Mouse (Mus musculus) midbrain, embryonic 11.5 days (tissue): ENCODE data around the gene Ciao2a. TPM values are rescaled to one million over a fixed set of nuclear protein-coding genes. Genes with fewer than 3 reads are reported as not detected.
A peak's percentile ranks its signal among the peaks of the same experiment; 100 is the strongest.

Source experiments
- ATAC-seq: fragments of 200-750 bp; cut with Nextera tagmentation; 2 replicates; pipeline ENCODE4 v1.8.0; 2017; ENCODE audit warnings: moderate TSS enrichment, moderate library complexity; ENCODE audit not compliant: low FRiP score
- DNase-seq: peaks from one replicate; pipeline ENCODE4 v3.0.0; 2015; ENCODE audit warnings: low spot score; ENCODE audit errors: missing footprints
- H3K27ac ChIP-seq: fragments of 300-500 bp; sonication (generic); 2 replicates; pipeline ENCODE4 v1.5.1; 2014; ENCODE audit warnings: low read depth, low read length
- H3K27me3 ChIP-seq: fragments of 300-500 bp; sonication (generic); 2 replicates; pipeline ENCODE4 v1.6.1; 2014; ENCODE audit warnings: mild to moderate bottlenecking, low read length, moderate library complexity, mixed read lengths; ENCODE audit not compliant: control insufficient read depth, insufficient read depth
- H3K36me3 ChIP-seq: fragments of 300-500 bp; sonication (generic); 2 replicates; pipeline ENCODE4 v1.6.1; 2014; ENCODE audit warnings: mild to moderate bottlenecking, low read length, moderate library complexity, mixed read lengths; ENCODE audit not compliant: control insufficient read depth, insufficient read depth
- H3K4me1 ChIP-seq: fragments of 300-500 bp; sonication (generic); 2 replicates; pipeline ENCODE4 v1.6.1; 2014; ENCODE audit warnings: low read length; ENCODE audit not compliant: control insufficient read depth, insufficient read depth
- H3K4me2 ChIP-seq: fragments of 300-500 bp; sonication (generic); 2 replicates; pipeline ENCODE4 v1.6.1; 2014; ENCODE audit warnings: mild to moderate bottlenecking, moderate library complexity
- H3K4me3 ChIP-seq: fragments of 300-500 bp; sonication (generic); 2 replicates; pipeline ENCODE4 v1.5.1; 2014; ENCODE audit warnings: low read depth, low read length
- H3K9ac ChIP-seq: fragments of 300-500 bp; sonication (generic); 2 replicates; pipeline ENCODE4 v1.6.1; 2014; ENCODE audit warnings: low read length
- H3K9me3 ChIP-seq: fragments of 300-500 bp; sonication (generic); 2 replicates; pipeline ENCODE4 v1.6.1; 2016; ENCODE audit warnings: low read length; ENCODE audit not compliant: control insufficient read depth
- WGBS: fragments of 180-500 bp; shearing (Covaris S2); extraction: QIAGEN DNeasy Blood & Tissue Kit; methylation state at CpG from one replicate; pipeline ENCODE4 v1.1.7; 2014; 5-methylcytosine and 5-hydroxymethylcytosine counted together
- polyA plus RNA-seq: library from polyadenylated mRNA; unstranded; fragments of >200 nt; fragmentation: Nextera tagmentation; extraction: Ambion mirVana; gene quantifications from 2 replicates; pipeline ENCODE4 v1.2.1, GENCODE M21; 2014

Ciao2a gene
- polyA plus RNA-seq, 1 experiment from 2014 or later: 156 TPM

- no peaks in the 10 kb centered on the region for H3K9me3 ChIP-seq
These were observed 35.7 kb upstream of the Ciao2a start for GRCm38 (mm10) chr9:66090593-66091244.

GRCm38 (mm10) chr9:66091327-66092231 is 34.8 kb upstream of the Ciao2a start:
- no peak for ATAC-seq
- DNase-seq: no peak
- H3K27me3 ChIP-seq: no peaks in the 10 kb centered on the region
- no peak overlapping the region for H3K4me3 ChIP-seq
- H3K4me2 ChIP-seq: no peak overlapping the region
- 81% methylated on average over 6 of the region's 6 CpGs for WGBS
- H3K36me3 ChIP-seq: peaks cover 18% of the 10 kb centered on the region
- no peaks in the 10 kb centered on the region for H3K9me3 ChIP-seq
- H3K4me1 ChIP-seq: no peaks in the 10 kb centered on the region
- no peak overlapping the region for H3K27ac ChIP-seq
- no peak overlapping the region for H3K9ac ChIP-seq

More at GRCm38 (mm10) chr9:66090593-66091244, 35.7 kb upstream of the Ciao2a start:
- no peak for ATAC-seq
- no peak overlapping the region for H3K4me2 ChIP-seq
- DNase-seq: peak; percentile 78
- 95% methylated on average over 13 of the region's 13 CpGs for WGBS
- H3K27me3 ChIP-seq: no peaks in the 10 kb centered on the region
- no peak overlapping the region for H3K27ac ChIP-seq
- H3K4me3 ChIP-seq: no peak overlapping the region
- no peaks in the 10 kb centered on the region for H3K4me1 ChIP-seq
- peaks cover 18% of the 10 kb centered on the region for H3K36me3 ChIP-seq
- no peak overlapping the region for H3K9ac ChIP-seq

DNA sequence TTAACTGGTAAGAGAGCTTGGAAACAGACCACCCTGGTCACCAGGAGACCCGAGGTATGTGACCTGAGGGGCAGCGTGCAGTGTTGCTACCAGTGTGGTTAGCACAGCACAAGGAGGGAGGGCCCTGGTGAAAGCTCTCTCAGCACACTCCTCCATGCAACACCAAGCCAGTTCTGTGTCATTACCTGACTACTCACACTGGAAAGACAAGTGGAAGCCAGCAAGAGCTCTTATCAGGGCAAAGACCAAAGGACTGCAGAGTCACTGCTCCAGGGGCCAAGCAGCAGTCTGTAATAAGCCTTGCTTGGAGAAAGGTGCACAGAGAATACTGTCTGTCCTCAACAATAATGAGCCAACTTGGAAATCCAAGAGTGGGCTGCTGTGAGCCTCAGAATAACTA is 33.7 kb upstream of the Ciao2a start:
- ATAC-seq (no peak), DNase-seq (no peak)
- Histone ChIP-seq H3K36me3 (peaks cover 19% of the 10 kb centered on the region), H3K9ac (no peak overlapping the region), H3K27me3 (no peaks in the 10 kb centered on the region), H3K4me1 (no peaks in the 10 kb centered on the region), H3K9me3 (no peaks in the 10 kb centered on the region), H3K4me3 (no peak overlapping the region), H3K27ac (no peak overlapping the region), H3K4me2 (no peak overlapping the region)
- WGBS: 69% methylated on average over 2 of the region's 2 CpGs

GRCm38 (mm10) chr9:66101577-66101976 is 24.8 kb upstream of the Ciao2a start:
- H3K27ac ChIP-seq: no peak overlapping the region
- 85% methylated on average over 8 of the region's 8 CpGs for WGBS

DNA sequence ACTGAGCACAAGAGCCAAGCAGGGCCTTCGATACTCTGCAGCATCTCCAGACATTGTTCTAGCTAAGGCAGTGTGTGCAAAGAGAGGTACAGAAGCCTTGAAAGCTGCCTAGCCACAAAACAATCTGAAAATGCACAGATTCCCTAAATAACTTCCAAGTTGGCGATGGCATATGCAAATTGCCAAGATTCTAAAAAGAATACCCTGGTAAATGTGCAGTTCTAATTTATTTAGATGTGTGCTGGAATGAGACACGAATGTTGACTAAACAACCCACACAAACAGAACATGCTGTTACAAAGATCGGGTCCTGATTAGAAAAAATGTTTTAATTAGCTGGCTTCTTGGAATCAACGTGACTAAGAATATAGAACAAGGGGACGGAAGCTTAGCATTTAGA is 23.7 kb upstream of the Ciao2a start:
- Histone ChIP-seq H3K4me3 (no peak overlapping the region), H3K4me1 (no peaks in the 10 kb centered on the region), H3K9me3 (no peaks in the 10 kb centered on the region), H3K9ac (no peak overlapping the region), H3K27me3 (no peaks in the 10 kb centered on the region), H3K27ac (no peak overlapping the region), H3K36me3 (peaks cover 33% of the 10 kb centered on the region; the same call in 1 of the 2 replicates), H3K4me2 (no peak overlapping the region)
- 95% methylated on average over 6 of the region's 6 CpGs for WGBS
- peak; percentile 31 for DNase-seq
- no peak for ATAC-seq

More at GRCm38 (mm10) chr9:66101577-66101976, 24.8 kb upstream of the Ciao2a start:
- DNase-seq (peak; percentile 23), ATAC-seq (no peak)
- no peaks in the 10 kb centered on the region for H3K27me3 ChIP-seq
- no peak overlapping the region for H3K4me3 ChIP-seq
- no peak overlapping the region for H3K4me2 ChIP-seq
- no peaks in the 10 kb centered on the region for H3K4me1 ChIP-seq
- no peaks in the 10 kb centered on the region for H3K9me3 ChIP-seq
- peaks cover 28% of the 10 kb centered on the region; the same call in 1 of the 2 replicates for H3K36me3 ChIP-seq
- H3K9ac ChIP-seq: no peak overlapping the region

DNA sequence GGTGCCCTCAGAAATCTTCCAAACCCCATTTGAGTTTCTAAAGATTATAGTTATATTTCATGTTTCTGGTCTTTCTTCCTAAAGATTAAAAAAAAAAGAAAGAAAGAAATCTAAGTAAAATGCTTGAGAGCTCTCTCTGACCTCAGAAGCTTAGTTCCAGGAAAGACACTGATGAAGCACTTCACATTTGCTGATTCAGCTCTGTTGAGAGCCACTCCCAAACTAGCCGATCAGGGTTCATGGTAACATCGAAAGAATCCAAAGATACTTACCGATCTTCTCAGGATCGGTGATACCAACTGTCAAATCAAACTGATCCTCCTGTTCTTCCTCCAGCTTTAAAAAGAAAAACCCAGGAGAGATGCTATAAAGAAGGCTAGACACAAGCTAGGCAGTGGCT is 21.8 kb upstream of the Ciao2a start:
- 90% methylated on average over 4 of the region's 4 CpGs for WGBS
- ATAC-seq (no peak), DNase-seq (no peak)
- Histone ChIP-seq H3K4me3 (no peak overlapping the region), H3K36me3 (peaks cover 35% of the 10 kb centered on the region; the same call in 1 of the 2 replicates), H3K9ac (no peak overlapping the region), H3K4me1 (no peaks in the 10 kb centered on the region), H3K27ac (no peak overlapping the region), H3K27me3 (no peaks in the 10 kb centered on the region), H3K4me2 (no peak overlapping the region), H3K9me3 (no peaks in the 10 kb centered on the region)

GRCm38 (mm10) chr9:66105168-66105567 is 21.2 kb upstream of the Ciao2a start:
- H3K27me3 ChIP-seq: no peaks in the 10 kb centered on the region
- ATAC-seq: no peak
- DNase-seq: no peak
- 91% methylated on average over 8 of the region's 8 CpGs for WGBS
- H3K4me1 ChIP-seq: peaks cover 2% of the 10 kb centered on the region
- H3K36me3 ChIP-seq: peaks cover 31% of the 10 kb centered on the region; the same call in 1 of the 2 replicates
- H3K9ac ChIP-seq: no peak overlapping the region
- H3K9me3 ChIP-seq: no peaks in the 10 kb centered on the region
- H3K27ac ChIP-seq: no peak overlapping the region
- H3K4me3 ChIP-seq: no peak overlapping the region
- H3K4me2 ChIP-seq: no peak overlapping the region

GRCm38 (mm10) chr9:66109574-66109973 is 16.8 kb upstream of the Ciao2a start:
- Histone ChIP-seq H3K9ac (no peak overlapping the region), H3K36me3 (peaks cover 18% of the 10 kb centered on the region), H3K4me3 (no peak overlapping the region), H3K4me2 (no peak overlapping the region), H3K27ac (no peak overlapping the region), H3K4me1 (peaks cover 9% of the 10 kb centered on the region), H3K27me3 (no peaks in the 10 kb centered on the region), H3K9me3 (no peaks in the 10 kb centered on the region)
- DNase-seq (no peak), ATAC-seq (no peak)
- 93% methylated on average over 1 of the region's 1 CpGs for WGBS

DNA sequence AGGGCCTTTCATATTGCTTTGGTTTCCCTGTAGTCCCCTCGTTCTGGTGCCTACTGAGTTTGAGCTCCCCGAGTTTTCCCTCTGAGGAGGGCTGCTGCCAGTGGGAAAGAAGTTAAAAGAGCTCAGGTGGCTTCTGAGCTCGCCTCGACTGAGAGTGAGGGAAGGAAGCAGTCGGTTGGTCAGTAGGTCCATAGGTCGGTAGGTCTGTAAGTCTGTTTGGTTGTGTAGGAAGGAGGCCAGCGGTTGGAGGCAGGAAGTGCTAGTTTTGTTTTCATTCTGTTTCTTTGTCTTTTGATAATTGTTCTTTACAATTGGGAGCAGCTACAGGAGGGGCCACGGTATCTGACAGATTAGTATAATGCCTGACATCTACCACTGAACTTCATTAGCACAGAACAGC is 16.3 kb upstream of the Ciao2a start:
- peaks cover 15% of the 10 kb centered on the region for H3K36me3 ChIP-seq

More for the DNA sequence above, 16.3 kb upstream of the Ciao2a start:
- Histone ChIP-seq H3K27ac (peak overlapping the region; percentile 38), H3K4me3 (no peak overlapping the region), H3K9me3 (no peaks in the 10 kb centered on the region), H3K4me2 (no peak overlapping the region), H3K4me1 (peaks cover 9% of the 10 kb centered on the region), H3K9ac (no peak overlapping the region), H3K27me3 (no peaks in the 10 kb centered on the region)
- DNase-seq (no peak), ATAC-seq (no peak)
- WGBS: 60% methylated on average over 8 of the region's 8 CpGs
